Mouse (Mus musculus) monocyte, adult 2 months (primary cell): Measurements from ENCODE around the gene Ccdc184.
A peak's percentile ranks its signal among the peaks of the same experiment; 100 is the strongest.

Experiments
- DNase-seq, 2 experiments: peaks; one replicate each; pipeline ENCODE4 v3.0.0; 2022; ENCODE audit warnings: low spot score in 2 of 2, low read depth in 1 of 2

The Ccdc184 gene

DNA sequence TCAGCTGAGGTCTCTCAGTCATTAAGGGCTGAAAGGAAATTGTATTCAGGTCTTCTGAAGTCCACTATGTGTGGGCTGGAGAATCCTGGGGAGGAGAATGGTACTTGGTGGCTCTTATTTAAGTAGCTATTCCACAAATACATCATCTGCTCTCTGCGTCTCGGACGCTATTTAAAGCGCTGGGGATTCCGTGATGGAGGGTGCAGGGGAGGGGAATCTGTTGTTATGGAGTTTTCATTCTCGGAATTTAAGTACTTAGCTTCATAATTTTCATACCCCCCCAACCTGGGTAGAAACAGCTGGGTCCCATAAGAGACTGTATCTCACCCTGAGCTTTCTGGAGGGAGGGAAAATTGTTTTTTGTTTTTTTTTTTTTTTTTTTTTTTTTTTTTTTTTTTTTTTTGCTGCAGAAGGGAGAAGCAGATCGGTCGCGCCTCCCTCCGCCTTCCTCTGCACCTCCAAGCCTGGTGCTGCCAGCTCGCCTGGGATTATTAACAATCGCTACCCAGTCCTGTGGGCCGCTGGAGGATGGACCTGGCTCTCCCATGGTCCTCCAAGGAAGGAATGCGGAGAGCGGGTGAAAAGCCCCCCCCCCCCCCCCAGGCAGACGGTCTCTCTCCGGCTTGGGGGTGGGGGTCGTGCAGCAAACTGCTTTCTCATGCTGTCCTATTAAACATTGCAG, at the start of gene Ccdc184:
TSS of gene Ccdc184 (plus strand) at position 196 of the 682 bp plus-strand sequence.
- DNase-seq = no peak

DNA sequence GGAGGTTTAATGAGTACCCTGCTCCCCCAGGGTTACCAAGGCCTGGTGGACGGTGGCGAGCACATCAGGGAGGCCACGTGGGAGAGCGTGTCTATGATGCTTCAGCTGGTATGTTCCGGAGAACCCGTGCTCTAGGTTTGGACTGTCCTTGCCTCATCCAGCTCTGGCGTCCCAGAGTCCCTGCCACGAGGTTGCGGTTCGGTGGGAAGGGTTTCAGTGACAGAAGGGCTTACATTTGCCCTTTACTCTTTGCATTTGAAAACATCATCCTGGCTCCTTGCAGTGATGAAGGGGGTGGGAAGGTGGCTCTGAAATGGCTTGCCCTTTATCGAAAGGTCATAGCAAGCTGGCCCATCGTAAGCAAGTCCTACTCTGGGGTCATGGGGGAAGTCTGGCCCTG, 47.6 kb upstream of the Ccdc184 start:
- DNase-seq = no peak

GRCm38 (mm10) chr15:98120831-98121230, 46.1 kb upstream of the Ccdc184 start:
- no peak for DNase-seq

DNA sequence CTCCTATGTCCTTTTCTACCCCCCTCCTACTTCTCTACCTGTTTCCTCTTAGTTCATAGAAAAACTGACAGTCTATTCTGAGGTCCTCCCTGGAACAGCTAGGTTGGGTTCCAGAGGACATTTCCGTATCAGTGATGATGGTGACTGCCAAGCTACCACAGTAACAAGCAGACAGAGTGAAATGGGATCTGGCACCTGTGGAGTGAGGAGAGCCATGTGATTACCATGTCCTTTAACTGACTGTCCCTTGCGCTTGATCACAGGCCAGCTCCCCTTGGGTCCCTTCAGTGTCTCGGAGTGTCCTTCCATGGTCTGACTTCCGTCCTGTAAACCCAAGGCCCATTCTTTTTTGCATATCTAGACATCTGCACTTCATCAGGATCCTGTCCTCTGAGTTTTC, 36.0 kb upstream of the Ccdc184 start:
- DNase-seq = no peak

- no peak for DNase-seq
Observed at GRCm38 (mm10) chr15:98131451-98131850, 35.5 kb upstream of the Ccdc184 start.

- DNase-seq = no peak
Observed at GRCm38 (mm10) chr15:98131942-98132655, 34.9 kb upstream of the Ccdc184 start.

- no peak for DNase-seq
Observed at GRCm38 (mm10) chr15:98133471-98133870, 33.5 kb upstream of the Ccdc184 start.

DNA sequence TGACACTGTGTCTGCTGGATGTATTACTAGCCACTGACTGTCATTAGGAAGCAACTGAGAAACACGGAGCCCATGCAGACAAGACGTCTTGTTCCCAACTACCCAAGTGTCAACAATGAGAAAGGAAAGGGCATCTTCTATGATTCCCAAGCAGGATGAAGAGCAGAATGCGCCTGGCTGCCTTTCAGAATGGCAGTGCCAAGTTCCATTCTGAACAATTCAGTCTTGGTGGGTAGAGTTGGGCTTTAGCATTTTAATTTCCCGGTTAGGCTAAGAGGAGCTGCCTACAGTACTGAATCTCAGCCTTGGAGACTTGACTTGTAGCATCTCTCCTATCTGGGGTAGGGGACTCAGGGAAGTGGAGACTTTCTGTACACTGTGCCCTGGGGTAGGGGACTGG, 32.9 kb upstream of the Ccdc184 start:
- no peak for DNase-seq

DNA sequence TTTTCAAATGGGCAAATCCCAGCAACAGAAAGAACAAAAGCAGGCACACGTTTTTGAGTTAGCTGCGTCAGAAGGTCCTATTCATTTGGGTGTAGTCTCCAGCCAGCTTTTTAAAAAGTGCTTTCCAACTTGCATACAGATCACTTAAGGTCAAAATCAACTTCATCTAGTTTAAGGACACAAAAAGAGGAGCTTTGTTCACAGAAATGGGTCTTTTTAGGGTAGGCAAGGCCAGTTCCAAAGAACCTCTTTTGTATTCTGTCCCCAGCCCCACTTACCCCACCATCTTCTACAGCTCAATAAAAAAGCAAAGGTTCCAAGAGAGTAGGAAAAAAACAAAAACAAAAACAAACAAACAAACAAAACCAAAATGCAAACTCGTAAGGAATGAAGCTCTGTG, 32.3 kb upstream of the Ccdc184 start:
- no peak for DNase-seq

DNA sequence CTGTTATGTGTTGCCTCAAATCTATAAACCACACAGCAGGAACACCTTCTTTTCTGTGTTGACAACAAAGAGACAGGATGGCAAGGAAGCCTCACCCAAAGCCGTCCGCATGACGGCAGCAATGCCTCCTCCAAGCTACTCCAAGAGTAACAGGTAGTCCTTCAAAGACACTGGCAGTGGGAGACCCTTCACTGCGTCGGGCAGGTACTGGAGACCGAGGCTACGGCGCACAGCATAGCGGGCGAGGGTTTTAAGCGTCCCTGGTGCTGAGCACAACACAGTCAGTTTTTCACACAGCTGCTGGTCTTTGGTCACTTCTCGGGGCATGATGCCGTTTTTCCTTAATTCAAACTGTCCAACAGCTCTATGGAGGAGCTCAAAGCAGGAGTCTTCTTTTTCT, 31.3 kb upstream of the Ccdc184 start:
- no peak for DNase-seq

- no peak for DNase-seq
Observed at GRCm38 (mm10) chr15:98136871-98137270, 30.1 kb upstream of the Ccdc184 start.

- DNase-seq = no peak
Observed at GRCm38 (mm10) chr15:98139763-98140162, 27.2 kb upstream of the Ccdc184 start.

DNA sequence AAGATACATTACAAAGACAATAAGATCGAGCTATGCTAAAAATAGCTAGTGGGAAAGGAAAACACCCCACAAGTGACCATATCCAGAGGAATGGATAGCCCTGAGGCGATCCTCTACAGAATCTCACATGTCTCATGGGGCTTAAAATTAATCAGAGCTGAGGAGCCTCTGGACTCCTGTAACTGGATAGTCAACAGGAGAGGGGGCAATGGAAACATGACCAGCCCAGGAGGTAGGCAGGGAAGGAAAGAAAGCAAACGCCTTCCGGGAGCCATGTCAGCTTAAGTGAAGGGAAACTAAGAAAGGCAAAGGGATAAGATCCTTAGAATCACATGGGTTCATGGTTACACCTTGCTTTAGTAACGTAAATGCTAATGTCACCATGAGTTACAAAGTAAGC, 26.1 kb upstream of the Ccdc184 start:
- DNase-seq = no peak

- no peak for DNase-seq
Observed at GRCm38 (mm10) chr15:98142515-98142914, 24.4 kb upstream of the Ccdc184 start.

DNA sequence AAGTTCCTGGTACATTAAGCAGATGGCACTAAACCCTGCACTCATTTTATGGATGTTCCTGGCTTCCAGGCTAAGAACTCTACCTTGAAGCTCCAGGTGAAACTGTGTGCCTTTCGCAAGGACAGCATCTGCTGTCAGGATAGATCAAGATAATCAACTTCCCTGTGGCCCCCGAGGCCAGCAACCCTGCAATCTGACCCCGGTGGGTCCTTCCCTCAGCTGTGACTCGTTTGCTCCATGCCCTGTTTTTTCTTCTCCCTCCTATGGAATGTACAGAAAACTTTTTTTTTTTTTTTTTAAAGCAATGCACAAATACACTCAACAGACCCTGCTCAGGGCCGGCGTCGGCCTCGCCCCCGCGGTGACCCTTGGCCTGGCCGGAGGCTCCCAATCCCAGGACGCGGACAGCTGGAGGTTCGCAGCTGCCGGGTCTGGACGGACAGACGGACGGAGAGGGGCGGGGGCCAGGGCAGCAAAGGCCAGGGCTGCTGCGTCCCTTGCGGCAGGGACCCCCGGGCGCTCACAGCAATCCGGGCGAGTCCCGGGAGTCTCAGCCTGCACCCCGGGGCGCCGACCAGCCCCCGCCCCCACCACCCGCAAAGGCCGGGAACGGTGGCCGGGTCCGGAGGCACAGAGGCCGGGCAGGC, 22.0 kb upstream of the Ccdc184 start:
- no peak for DNase-seq

DNA sequence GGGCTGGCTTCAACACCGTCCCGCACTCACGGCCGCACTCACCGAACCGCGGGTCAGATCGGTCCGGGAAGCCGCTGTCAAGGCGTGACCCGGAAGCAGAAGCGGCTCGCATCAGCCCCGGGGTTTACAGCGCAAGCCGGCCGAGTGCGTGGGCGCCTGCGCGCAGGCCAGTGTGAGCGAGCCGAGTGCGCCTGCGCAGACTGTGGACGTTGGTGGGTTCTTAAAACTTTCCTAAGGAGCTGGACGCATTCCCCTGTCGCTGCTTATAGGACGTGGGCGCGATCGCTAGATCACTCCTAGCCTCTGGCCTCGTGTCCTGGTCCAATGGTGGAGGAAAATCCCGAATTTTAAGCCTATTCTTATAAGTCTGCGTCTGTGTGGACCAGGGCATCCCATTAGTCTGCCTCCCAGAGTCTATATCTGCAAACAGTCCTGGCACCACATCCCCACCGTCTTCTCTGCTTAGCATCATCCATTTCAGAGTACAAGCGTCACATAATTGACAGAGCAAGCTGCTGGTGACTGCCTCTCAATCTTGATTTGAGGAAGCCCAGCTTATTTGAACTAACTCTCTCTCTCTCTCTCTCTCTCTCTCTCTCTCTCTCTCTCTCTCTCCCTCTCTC, 21.3 kb upstream of the Ccdc184 start:
- DNase-seq = peak; percentile 55 to 78

DNA sequence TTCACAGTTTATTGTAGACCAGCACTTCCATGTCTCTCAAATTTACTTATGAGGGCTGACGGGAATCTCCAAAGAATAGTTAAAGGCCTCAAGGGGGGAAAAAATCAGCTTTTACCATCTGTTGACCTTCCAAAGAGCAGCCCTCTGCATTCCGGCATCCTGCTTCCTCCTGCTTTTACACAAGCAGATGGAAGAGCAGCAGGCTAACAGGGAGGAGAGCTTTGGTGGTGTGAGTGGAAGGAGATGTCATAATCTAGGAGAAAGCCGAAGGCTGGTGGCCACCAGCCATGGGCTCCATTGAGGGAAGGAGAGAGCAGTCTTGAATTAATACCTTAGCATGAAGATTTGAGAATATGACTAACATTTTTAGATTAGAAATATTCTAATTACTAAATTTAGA, 18.6 kb upstream of the Ccdc184 start:
- DNase-seq = no peak

- no peak for DNase-seq
Observed at GRCm38 (mm10) chr15:98149166-98149602, 17.8 kb upstream of the Ccdc184 start.

DNA sequence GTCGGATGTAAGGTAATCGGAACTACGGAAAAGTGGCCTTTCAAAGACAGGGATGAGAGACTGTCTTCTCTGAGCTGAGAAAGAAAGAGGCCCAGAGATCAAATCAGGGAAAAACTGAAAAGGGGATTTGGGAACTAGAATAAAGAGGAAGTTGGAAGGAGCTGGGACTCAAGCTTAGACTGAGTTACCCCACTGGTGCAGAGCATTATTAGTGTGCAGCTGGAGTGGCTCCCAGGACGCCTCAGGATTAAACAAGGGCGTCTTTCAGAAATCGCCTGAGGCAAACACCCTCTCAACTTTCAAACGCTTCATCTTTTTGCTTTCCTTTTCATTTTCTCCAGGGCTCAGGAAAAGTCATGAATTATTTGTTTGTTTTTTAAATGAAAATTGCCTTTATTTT, 14.0 kb upstream of the Ccdc184 start:
- no peak for DNase-seq

DNA sequence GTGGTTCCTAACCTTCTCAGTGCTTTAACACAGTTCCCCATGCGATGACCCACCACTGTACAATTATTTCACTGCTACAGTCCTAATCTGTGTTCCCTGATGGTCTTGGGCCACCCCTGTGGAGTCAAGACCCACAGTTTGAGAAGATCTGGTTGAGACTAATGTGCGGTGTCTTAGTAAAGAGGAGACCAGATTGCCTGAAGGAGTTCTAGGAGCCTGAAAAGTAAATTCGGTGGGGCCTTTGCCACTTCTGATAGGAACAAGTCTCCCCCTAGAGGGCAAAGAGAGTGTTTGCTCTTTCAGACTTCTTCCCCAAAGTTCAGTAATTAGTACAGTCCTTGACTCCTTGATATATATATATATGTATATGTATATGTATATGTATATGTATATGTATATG, 13.3 kb upstream of the Ccdc184 start:
- no peak for DNase-seq

DNA sequence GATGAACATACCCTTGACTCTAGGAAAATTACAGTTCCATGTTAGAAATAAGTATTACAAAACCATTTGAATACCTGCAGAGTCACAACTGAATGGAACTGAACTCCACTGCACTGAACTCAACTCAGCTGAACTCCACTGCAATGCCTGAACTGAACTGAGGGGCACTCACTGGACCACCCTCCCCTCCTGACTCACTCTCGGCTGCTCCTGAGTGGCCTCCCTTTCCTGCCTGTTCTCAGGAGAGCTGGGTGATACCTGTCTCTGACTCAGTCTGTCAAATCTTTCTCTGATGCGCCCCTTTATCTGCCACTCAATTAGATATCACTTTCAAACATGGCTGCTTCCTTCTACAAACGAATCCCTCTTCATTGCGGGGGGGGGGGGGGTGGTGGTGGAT, 12.8 kb upstream of the Ccdc184 start:
- DNase-seq = no peak

DNA sequence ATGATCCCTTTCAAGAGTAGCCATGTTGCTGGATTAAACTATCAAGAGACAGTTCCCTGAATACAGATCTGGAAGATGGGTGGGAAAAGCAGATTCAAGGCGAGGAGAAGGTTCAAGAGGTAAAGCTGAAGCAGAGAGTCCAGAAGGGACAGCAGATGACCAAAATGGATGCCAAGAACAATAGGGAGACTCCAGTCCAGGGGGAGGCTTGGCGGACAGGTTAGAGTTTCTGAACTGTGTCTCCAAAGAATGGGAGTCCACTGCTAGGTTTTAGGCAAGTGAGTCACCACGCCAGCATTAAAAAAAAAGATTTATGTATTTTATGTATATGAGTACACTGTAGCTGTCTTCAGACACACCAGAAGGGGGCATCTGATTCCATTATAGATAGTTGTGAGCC, 12.3 kb upstream of the Ccdc184 start:
- DNase-seq = no peak
